Mouse (Mus musculus) heart, postnatal 0 days (tissue): ENCODE measurements around the gene Exoc3l2. TPM values are rescaled to one million over a fixed set of nuclear protein-coding genes. Genes with fewer than 3 reads are reported as not detected.
"Not testable (repeated sequence)": the region's sequence is repeated elsewhere in the genome, so short reads cannot be mapped to it uniquely, and the experiment has no call there.

ENCODE experiments used
- ATAC-seq: fragments of 200-750 bp; cut with Nextera tagmentation; 2 replicates; pipeline ENCODE4 v1.8.0; 2017; ENCODE audit warnings: low read depth, moderate number of reproducible peaks, moderate library complexity; ENCODE audit not compliant: insufficient read depth
- DNase-seq: peaks from one replicate; pipeline ENCODE4 v3.0.0-alpha.2; 2016; ENCODE audit warnings: low spot score
- H3K27ac ChIP-seq: fragments of 300-500 bp; sonication (generic); 2 replicates; pipeline ENCODE4 v1.5.1; 2014; ENCODE audit warnings: low read depth, mild to moderate bottlenecking
- H3K27me3 ChIP-seq: fragments of 300-500 bp; sonication (generic); 2 replicates; pipeline ENCODE4 v1.6.1; 2014; ENCODE audit warnings: low read length, mixed read lengths; ENCODE audit not compliant: control insufficient read depth, insufficient read depth
- H3K36me3 ChIP-seq: fragments of 300-500 bp; sonication (generic); replicated peaks from 2 replicates; pipeline ENCODE4 v1.6.1; 2014; ENCODE audit warnings: low read length, mixed read lengths; ENCODE audit not compliant: control insufficient read depth, insufficient read depth
- H3K4me1 ChIP-seq: fragments of 300-500 bp; sonication (generic); 2 replicates; pipeline ENCODE4 v1.6.1; 2014; ENCODE audit warnings: antibody characterized with exemption; ENCODE audit not compliant: control insufficient read depth, insufficient read depth
- H3K4me2 ChIP-seq: fragments of 300-500 bp; sonication (generic); 2 replicates; pipeline ENCODE4 v1.6.1; 2014; ENCODE audit warnings: low read depth, mild to moderate bottlenecking, low read length, moderate library complexity
- H3K4me3 ChIP-seq: fragments of 300-500 bp; sonication (generic); 2 replicates; pipeline ENCODE4 v1.5.1; 2014; ENCODE audit warnings: low read depth, low read length
- H3K9ac ChIP-seq: fragments of 300-500 bp; sonication (generic); replicated peaks from 2 replicates; pipeline ENCODE4 v1.6.1; 2014; ENCODE audit warnings: low read depth, low read length, mixed read lengths
- H3K9me3 ChIP-seq: fragments of 300-500 bp; sonication (generic); replicated peaks from 2 replicates; pipeline ENCODE4 v1.6.1; 2016; ENCODE audit warnings: low read length; ENCODE audit not compliant: control insufficient read depth
- CTCF ChIP-seq: IDR thresholded peaks from 2 replicates; pipeline ENCODE4 v1.5.1; 2016; ENCODE audit warnings: antibody characterized with exemption, control low read depth, low read depth
- EP300 ChIP-seq: IDR thresholded peaks from 2 replicates; pipeline ENCODE4 v1.6.1; 2016; ENCODE audit warnings: antibody characterized with exemption, low read depth
- WGBS: fragments of 180-500 bp; shearing (Covaris S2); extraction: QIAGEN DNeasy Blood & Tissue Kit; methylation state at CpG from one replicate; pipeline ENCODE4 v1.1.7; 2014; 5-methylcytosine and 5-hydroxymethylcytosine counted together
- polyA plus RNA-seq: library from polyadenylated mRNA; unstranded; fragments of >200 nt; fragmentation: Nextera tagmentation; extraction: Ambion mirVana; gene quantifications from 2 replicates; pipeline ENCODE4 v1.2.1, GENCODE M21; 2015
- total RNA-seq: library from RNA; depleted of rRNA; stranded (reverse); fragments of >200 nt; gene quantifications from 2 replicates; pipeline ENCODE4 v1.2.3, GENCODE M21; 2014; ENCODE audit warnings: low replicate concordance

Gene Exoc3l2
- total and polyA plus RNA-seq, 2 experiments from 2014 or later, result 0.49 to 1.9 TPM

- Histone ChIP-seq H3K27ac (peak within 1 kb of the TSS; percentile 76), H3K4me1 (peaks cover 17% of the 10 kb centered on the region; the same call in 1 of the 2 replicates), H3K4me3 (peak within 1 kb of the TSS; percentile 62), H3K4me2 (peak within 1 kb of the TSS; percentile 76), H3K9ac (peak within 1 kb of the TSS; percentile 61), H3K9me3 (no peaks in the 10 kb centered on the region), H3K36me3 (no peaks in the 10 kb centered on the region), H3K27me3 (no peaks in the 10 kb centered on the region)
- under 1% methylated on average over 56 of the region's 56 CpGs for WGBS
- peak; percentile 95 for ATAC-seq
- TF ChIP-seq EP300 (peak; percentile 2; the same call in 1 of the 2 replicates), CTCF (no peak)
- peak; percentile 93 for DNase-seq
Observed at GRCm38 (mm10) chr7:19508150-19508923, 45.2 kb downstream of the Exoc3l2 start, which contains the start of the genes Bloc1s3 and Trappc6a. Bloc1s3 (minus strand) TSS chr7:19508367. Trappc6a (plus strand) TSS chr7:19508395.

- H3K27me3 ChIP-seq, result no peaks in the 10 kb centered on the region
- no peaks in the 10 kb centered on the region for H3K36me3 ChIP-seq
- H3K4me3 ChIP-seq, result peak overlapping the region; percentile 62
- peak; percentile 32 for DNase-seq
- H3K9me3 ChIP-seq, result no peaks in the 10 kb centered on the region
- TF ChIP-seq CTCF (no peak), EP300 (no peak)
- peak; percentile 25; the same call in 1 of the 2 replicates for ATAC-seq
- WGBS, result 3% methylated on average over 15 of the region's 15 CpGs
- H3K4me2 ChIP-seq, result peak overlapping the region; percentile 76
- peak overlapping the region; percentile 61 for H3K9ac ChIP-seq
- H3K27ac ChIP-seq, result peak overlapping the region; percentile 76
- peaks cover 17% of the 10 kb centered on the region; the same call in 1 of the 2 replicates for H3K4me1 ChIP-seq
Observed at GRCm38 (mm10) chr7:19508924-19509568, 45.9 kb downstream of the Exoc3l2 start.

GRCm38 (mm10) chr7:19509786-19510185 lies 46.7 kb downstream of the Exoc3l2 start:
- peaks cover 17% of the 10 kb centered on the region; the same call in 1 of the 2 replicates for H3K4me1 ChIP-seq
- no peak overlapping the region for H3K9ac ChIP-seq
- no peaks in the 10 kb centered on the region for H3K27me3 ChIP-seq
- H3K4me3 ChIP-seq, result no peak overlapping the region
- H3K27ac ChIP-seq, result peak overlapping the region; percentile 76
- no peaks in the 10 kb centered on the region for H3K9me3 ChIP-seq
- H3K4me2 ChIP-seq, result peak overlapping the region; percentile 76; the same call in 1 of the 2 replicates
- ATAC-seq, result no peak
- 88% methylated on average over 7 of the region's 7 CpGs for WGBS
- TF ChIP-seq EP300, result no peak
- TF ChIP-seq CTCF, result no peak
- DNase-seq, result no peak
- H3K36me3 ChIP-seq, result no peaks in the 10 kb centered on the region

GRCm38 (mm10) chr7:19511934-19512333 lies 48.8 kb downstream of the Exoc3l2 start:
- not testable (repeated sequence) for H3K9ac ChIP-seq, H3K27ac ChIP-seq, DNase-seq, ATAC-seq, H3K36me3 ChIP-seq, H3K4me3 ChIP-seq, H3K9me3 ChIP-seq, H3K27me3 ChIP-seq, H3K4me2 ChIP-seq
- WGBS, result 86% methylated on average over 6 of the region's 7 CpGs
- H3K4me1 ChIP-seq, result peaks cover 15% of the 10 kb centered on the region; the same call in 1 of the 2 replicates

GRCm38 (mm10) chr7:19512353-19512752 lies 49.2 kb downstream of the Exoc3l2 start:
- H3K36me3 ChIP-seq, result no peaks in the 10 kb centered on the region
- WGBS, result 73% methylated on average over 6 of the region's 6 CpGs
- no peak overlapping the region for H3K4me2 ChIP-seq
- no peak for DNase-seq
- TF ChIP-seq CTCF, result no peak
- no peak for TF ChIP-seq EP300
- peaks cover 11% of the 10 kb centered on the region; the same call in 1 of the 2 replicates for H3K4me1 ChIP-seq
- peaks cover 10% of the 10 kb centered on the region; the same call in 1 of the 2 replicates for H3K27me3 ChIP-seq
- ATAC-seq, result no peak
- H3K4me3 ChIP-seq, result no peak overlapping the region
- no peaks in the 10 kb centered on the region for H3K9me3 ChIP-seq
- H3K27ac ChIP-seq, result no peak overlapping the region
- H3K9ac ChIP-seq, result no peak overlapping the region
